Mouse (Mus musculus) liver, adult 2 months (tissue): ENCODE results near the gene Slc41a3.

Source experiments
- CTCF ChIP-seq: fragments of 200-500 bp; IDR thresholded peaks from 2 replicates; pipeline ENCODE4 v1.5.1; 2011; ENCODE audit warnings: low read depth, low read length, control low read depth
- POLR2A ChIP-seq: fragments of 200-500 bp; IDR thresholded peaks from 2 replicates; pipeline ENCODE4 v1.6.1; 2011; ENCODE audit warnings: low read length, control low read depth; ENCODE audit not compliant: insufficient read depth; ENCODE audit errors: extremely low read depth

GRCm38 (mm10) chr6:90649279-90649678 lies 44.8 kb downstream of the Slc41a3 start:
- TF ChIP-seq CTCF (no peak), POLR2A (no peak)
